Mouse (Mus musculus): ENCODE measurements at regions not wholly inside any gene's neighbourhood (a gene's known extent, or its start where the extent isn't known, plus 50 kb on each side); places are given as distances from the start of the nearest gene placed in this dataset.

DNA sequence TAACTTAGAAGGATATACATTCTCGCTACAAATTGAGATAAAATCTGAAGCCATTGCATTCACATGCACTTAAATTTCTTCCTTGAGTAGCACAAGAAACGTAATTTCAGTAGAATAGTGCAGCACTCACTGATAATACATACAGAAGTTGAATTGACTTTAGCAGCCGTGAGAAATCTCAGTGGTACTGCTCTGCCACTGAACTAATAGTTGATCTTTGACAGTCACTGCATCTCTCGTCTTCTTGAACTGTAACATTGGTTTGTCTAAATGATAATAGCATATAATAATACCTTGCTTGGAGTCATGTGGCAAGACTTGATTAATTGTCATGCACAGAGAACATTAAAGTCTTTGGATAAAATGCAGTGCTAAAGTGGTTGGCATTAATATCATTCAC is 795.5 kb upstream of the Map3k7 start:
- no peak for TF ChIP-seq CTCF (IDR thresholded peaks at IDR 0.05; ENCODE audit: low read depth, low read length)
- TF ChIP-seq TAL1 (conservative IDR thresholded peaks at IDR 0.05; ENCODE audit: low read depth, low read length): no peak
- TF ChIP-seq POLR2AphosphoS5 (IDR thresholded peaks at IDR 0.05; ENCODE audit: insufficient replicate concordance, low read depth, low read length): no peak
- no peak for TF ChIP-seq GATA1 (IDR thresholded peaks at IDR 0.05; ENCODE audit: borderline replicate concordance, low read length)
- no peak for TF ChIP-seq GATA2 (IDR thresholded peaks at IDR 0.05; ENCODE audit: borderline replicate concordance, low read depth, low read length)
